ENCODE assay signal across 35 mouse cellular contexts in the genomic region with DNA sequence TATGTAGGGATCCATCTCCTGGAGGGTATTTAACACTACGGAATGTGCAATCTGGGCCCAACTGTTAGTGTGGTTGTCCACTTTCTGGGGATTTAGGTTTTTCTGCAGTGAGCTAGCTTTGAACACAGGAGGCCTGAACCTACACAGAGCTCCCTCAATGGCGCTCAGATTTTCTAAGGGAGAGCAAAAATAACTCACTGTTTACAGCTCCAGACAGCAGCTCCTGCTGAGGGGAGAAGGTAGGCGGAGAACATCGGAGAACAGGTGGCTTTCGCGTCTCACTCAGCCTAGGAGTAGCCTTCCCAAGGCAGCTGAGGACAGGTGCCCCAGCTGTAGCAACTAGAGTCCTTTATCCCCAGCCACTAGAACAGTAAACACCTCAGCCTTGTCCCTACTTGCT.
"Had no signal": no experiment of that assay in that cellular context is flagged by ENCODE, and none has a peak within 500 bp of the region (broad histone marks: within the 10 kb centered on the region; RNA-seq: fewer than 3 reads in every experiment).

No protein-coding gene starts in this region.

- H3K9ac ChIP-seq: heart, embryonic 12.5 days; heart, embryonic 13.5 days; heart, embryonic 15.5 days; hindbrain, embryonic 12.5 days; hindbrain, embryonic 13.5 days; hindbrain, embryonic 14.5 days; hindbrain, embryonic 15.5 days; intestine, embryonic 15.5 days; kidney, embryonic 15.5 days had no signal

- H3K36me3 ChIP-seq: hindbrain, embryonic 10.5 days had no signal

- H3K4me3 ChIP-seq: heart, embryonic 12.5 days; heart, embryonic 13.5 days; heart, embryonic 15.5 days; hindbrain, embryonic 10.5 days; hindbrain, embryonic 12.5 days; hindbrain, embryonic 13.5 days; hindbrain, embryonic 15.5 days; intestine, embryonic 15.5 days; kidney, embryonic 15.5 days; layer of hippocampus, adult 2 months; left cerebral cortex, adult 2 months had no signal

- H3K9me3 ChIP-seq: heart, embryonic 12.5 days; heart, embryonic 13.5 days; heart, embryonic 15.5 days; hindbrain, embryonic 10.5 days; hindbrain, embryonic 12.5 days; hindbrain, embryonic 13.5 days; hindbrain, embryonic 15.5 days; intestine, embryonic 15.5 days; kidney, embryonic 15.5 days had no signal

- H3K4me2 ChIP-seq: heart, embryonic 11.5 days; heart, embryonic 12.5 days; heart, embryonic 13.5 days; heart, embryonic 15.5 days; hindbrain, embryonic 12.5 days; hindbrain, embryonic 13.5 days; hindbrain, embryonic 14.5 days; hindbrain, embryonic 15.5 days; intestine, embryonic 15.5 days; kidney, embryonic 15.5 days had no signal

- ATAC-seq: hindbrain, embryonic 16.5 days; hindbrain, postnatal 0 days; inflammation-experienced regulatory T-cells, adult 6 months; intestine, embryonic 15.5 days; intestine, embryonic 16.5 days; intestine, postnatal 0 days had no signal

- H3K27ac ChIP-seq: heart, embryonic 13.5 days; heart, embryonic 15.5 days; hindbrain, embryonic 10.5 days; hindbrain, embryonic 12.5 days; hindbrain, embryonic 13.5 days; hindbrain, embryonic 14.5 days; hindbrain, embryonic 15.5 days; hindbrain, postnatal 0 days; intestine, embryonic 15.5 days; kidney, embryonic 15.5 days; kidney, postnatal 0 days; layer of hippocampus, adult 2 months; left cerebral cortex, adult 2 months had no signal

- DNase-seq: heart, postnatal 10 days; heart, postnatal 14 days; heart, postnatal 36 days; heart, postnatal 4 days; kidney, adult 11 months; kidney, adult 18-20 months; kidney, adult 2 months; kidney, adult 8-10 months; kidney, adult 9 months; kidney, postnatal 10 days; kidney, postnatal 14 days; kidney, postnatal 25 days; kidney, postnatal 36 days; kidney, postnatal 4 days; layer of hippocampus, adult 9-11 months; layer of hippocampus, postnatal 36 days had no signal
